Mouse (Mus musculus): ENCODE results near the gene Ovol2. TPM values are rescaled to one million over a fixed set of nuclear protein-coding genes. Genes with fewer than 3 reads are reported as not detected.

Gene Ovol2
- total and polyA plus RNA-seq, 2 experiments from 2014 or later, result not detected

DNA sequence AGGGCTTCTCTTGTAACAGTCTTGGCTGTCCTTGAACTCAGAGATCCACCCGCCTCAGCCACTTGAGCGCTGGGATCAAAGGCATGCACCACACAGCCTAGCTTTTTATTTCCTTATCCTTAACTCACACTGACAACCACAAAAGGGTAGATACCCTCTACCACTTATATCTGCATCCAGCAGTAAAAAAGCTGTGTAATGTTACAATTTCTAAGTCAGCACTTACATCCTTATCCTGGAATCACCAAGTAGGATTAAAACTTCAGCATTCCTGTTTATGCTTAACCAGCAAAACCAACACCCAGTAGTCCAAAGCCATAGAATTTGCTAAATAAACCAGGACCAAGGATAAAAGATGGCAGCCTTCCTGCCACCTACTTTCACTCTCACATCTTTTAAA, 69.1 kb downstream of the Ovol2 start:
- no peaks in the 10 kb centered on the region for H3K9me3 ChIP-seq (ENCODE audit: low read length)
- no peak overlapping the region for H3K9ac ChIP-seq (replicated peaks; ENCODE audit: low read length, poor library complexity, severe bottlenecking)
- peaks cover 13% of the 10 kb centered on the region for H3K36me3 ChIP-seq (ENCODE audit: insufficient read depth, low read length)
- no peak for DNase-seq (ENCODE audit: low spot score)
- no peak overlapping the region for H3K4me2 ChIP-seq (ENCODE audit: low read depth, low read length, poor library complexity, severe bottlenecking)
- no peaks in the 10 kb centered on the region for H3K27me3 ChIP-seq (ENCODE audit: insufficient read depth, low read length)
- H3K4me1 ChIP-seq (ENCODE audit: insufficient read depth, low read length), result no peaks in the 10 kb centered on the region
- H3K4me3 ChIP-seq (ENCODE audit: low read depth, low read length), result no peak overlapping the region
- H3K27ac ChIP-seq (ENCODE audit: low read depth, low read length), result no peak overlapping the region
- no peak for ATAC-seq (ENCODE audit: low FRiP score)
- TF ChIP-seq CTCF (IDR thresholded peaks at IDR 0.05), result no peak
- 89% methylated on average over 2 of the region's 2 CpGs for WGBS

Other genes with a start within 250 kb of the Ovol2 start
- gene Mgme1, start 61.5 kb downstream of the Ovol2 start, total RNA-seq (2014; rRNA removed), result 4.3 and 4.4 TPM in 2 replicates
- 5.6 and 6.2 TPM in 2 replicates for gene Mgme1, start 61.5 kb downstream of the Ovol2 start, polyA plus RNA-seq (2015; fragmentation: Nextera tagmentation; extraction: Ambion mirVana)
- 62.3 and 69.0 TPM in 2 replicates for gene Snx5, start 61.2 kb downstream of the Ovol2 start, total RNA-seq (2014; rRNA removed)
- gene Snx5, start 61.2 kb downstream of the Ovol2 start, polyA plus RNA-seq (2015; fragmentation: Nextera tagmentation; extraction: Ambion mirVana), result 57.2 and 58.0 TPM in 2 replicates
- 24.5 and 37.7 TPM in 2 replicates for gene Kat14, start 36.8 kb upstream of the Ovol2 start, total RNA-seq (2014; rRNA removed)
- 17.7 and 19.2 TPM in 2 replicates for gene Kat14, start 36.8 kb upstream of the Ovol2 start, polyA plus RNA-seq (2015; fragmentation: Nextera tagmentation; extraction: Ambion mirVana)
- gene Pet117, start 36.9 kb upstream of the Ovol2 start, total RNA-seq (2014; rRNA removed), result not detected in 2 replicates
- 3.8 TPM in 1 of 2 replicates, not detected in the other for gene Pet117, start 36.9 kb upstream of the Ovol2 start, polyA plus RNA-seq (2015; fragmentation: Nextera tagmentation; extraction: Ambion mirVana)
- gene Dzank1, start 195.3 kb upstream of the Ovol2 start, total RNA-seq (2014; rRNA removed), result 31.0 and 38.6 TPM in 2 replicates
- 21.4 and 22.9 TPM in 2 replicates for gene Dzank1, start 195.3 kb upstream of the Ovol2 start, polyA plus RNA-seq (2015; fragmentation: Nextera tagmentation; extraction: Ambion mirVana)
- gene Polr3f, start 195.6 kb upstream of the Ovol2 start, total RNA-seq (2014; rRNA removed), result 24.3 and 34.6 TPM in 2 replicates
- gene Polr3f, start 195.6 kb upstream of the Ovol2 start, polyA plus RNA-seq (2015; fragmentation: Nextera tagmentation; extraction: Ambion mirVana), result 22.0 and 28.1 TPM in 2 replicates
- gene Rbbp9, start 218.7 kb upstream of the Ovol2 start, total RNA-seq (2014; rRNA removed), result 17.4 and 18.7 TPM in 2 replicates
- 36.9 and 40.0 TPM in 2 replicates for gene Rbbp9, start 218.7 kb upstream of the Ovol2 start, polyA plus RNA-seq (2015; fragmentation: Nextera tagmentation; extraction: Ambion mirVana)
- 57.2 and 71.1 TPM in 2 replicates for gene Sec23b, start 224.1 kb upstream of the Ovol2 start, total RNA-seq (2014; rRNA removed)
- 59.9 and 60.9 TPM in 2 replicates for gene Sec23b, start 224.1 kb upstream of the Ovol2 start, polyA plus RNA-seq (2015; fragmentation: Nextera tagmentation; extraction: Ambion mirVana)

Data from midbrain, postnatal 0 days (tissue).